Mouse (Mus musculus) liver, embryonic 16.5 days (tissue): Measurements from ENCODE around the gene 2700049A03Rik. TPM values are rescaled to one million over a fixed set of nuclear protein-coding genes. Genes with fewer than 3 reads are reported as not detected.

ENCODE experiments used
- ATAC-seq: fragments of 200-750 bp; cut with Nextera tagmentation; 2 replicates; pipeline ENCODE4 v1.8.0; 2017; ENCODE audit warnings: low read depth, mild to moderate bottlenecking, moderate number of reproducible peaks, moderate library complexity
- H3K27ac ChIP-seq: fragments of 300-500 bp; sonication (generic); 2 replicates; pipeline ENCODE4 v1.5.1; 2014; ENCODE audit warnings: mild to moderate bottlenecking, low read length
- H3K27me3 ChIP-seq: fragments of 300-500 bp; sonication (generic); 2 replicates; pipeline ENCODE4 v1.6.1; 2014; ENCODE audit warnings: low read depth, low read length, mixed read lengths; ENCODE audit not compliant: control insufficient read depth, insufficient read depth
- H3K36me3 ChIP-seq: fragments of 300-500 bp; sonication (generic); 2 replicates; pipeline ENCODE4 v1.6.1; 2014; ENCODE audit warnings: mild to moderate bottlenecking; ENCODE audit not compliant: control insufficient read depth, insufficient read depth
- H3K4me1 ChIP-seq: fragments of 300-500 bp; sonication (generic); 2 replicates; pipeline ENCODE4 v1.6.1; 2014; ENCODE audit warnings: low read depth, low read length, mixed read lengths; ENCODE audit not compliant: control insufficient read depth
- H3K4me2 ChIP-seq: fragments of 300-500 bp; sonication (generic); 2 replicates; pipeline ENCODE4 v1.6.1; 2014; ENCODE audit warnings: low read depth, low read length, mixed read lengths
- H3K4me3 ChIP-seq: fragments of 300-500 bp; sonication (generic); 2 replicates; pipeline ENCODE4 v1.5.1; 2014; ENCODE audit warnings: low read depth, mild to moderate bottlenecking, low read length
- H3K9ac ChIP-seq: fragments of 300-500 bp; sonication (generic); 2 replicates; pipeline ENCODE4 v1.6.1; 2014; ENCODE audit warnings: low read depth, low read length
- H3K9me3 ChIP-seq: fragments of 300-500 bp; sonication (generic); replicated peaks from 2 replicates; pipeline ENCODE4 v1.6.1; 2016; ENCODE audit warnings: low read length; ENCODE audit not compliant: control insufficient read depth
- WGBS: fragments of 180-500 bp; shearing (Covaris S2); extraction: QIAGEN DNeasy Blood & Tissue Kit; methylation state at CpG from one replicate; pipeline ENCODE4 v1.1.7; 2014; ENCODE audit not compliant: insufficient replicate concordance; 5-methylcytosine and 5-hydroxymethylcytosine counted together
- polyA plus RNA-seq: library from polyadenylated mRNA; unstranded; fragments of >200 nt; fragmentation: Nextera tagmentation; extraction: Ambion mirVana; gene quantifications from 2 replicates; pipeline ENCODE4 v1.2.1, GENCODE M21; 2015

Gene 2700049A03Rik
- polyA plus RNA-seq, 1 experiment from 2014 or later = 4.7 TPM

DNA sequence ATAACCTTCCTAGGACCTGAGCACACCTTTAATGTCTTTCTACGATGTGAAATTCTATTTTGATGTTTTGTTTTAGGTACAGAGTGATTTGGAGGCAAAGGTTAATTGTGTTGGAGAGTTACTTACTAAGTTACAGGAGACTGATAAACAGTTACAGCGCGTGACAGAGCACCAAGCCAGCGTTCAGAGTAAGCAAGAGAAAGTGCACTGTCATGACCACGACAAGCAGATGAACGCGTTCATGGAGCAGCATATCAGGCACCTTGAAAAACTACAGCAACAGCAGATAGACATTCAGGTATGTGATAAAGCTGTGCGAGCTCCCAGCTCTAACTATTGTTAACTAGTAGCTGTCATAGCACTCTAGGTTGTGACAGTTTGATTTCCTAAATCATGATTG lies 13.5 kb downstream of the 2700049A03Rik start:
- peak; percentile 67 for ATAC-seq
- H3K27ac ChIP-seq = no peak overlapping the region
- H3K4me3 ChIP-seq = no peak overlapping the region
- peaks cover 20% of the 10 kb centered on the region for H3K36me3 ChIP-seq
- 29% methylated on average over 8 of the region's 8 CpGs for WGBS
- H3K4me1 ChIP-seq = no peaks in the 10 kb centered on the region; the same call in 1 of the 2 replicates
- no peaks in the 10 kb centered on the region for H3K27me3 ChIP-seq
- no peak overlapping the region for H3K9ac ChIP-seq
- no peak overlapping the region for H3K4me2 ChIP-seq
- H3K9me3 ChIP-seq = no peaks in the 10 kb centered on the region

DNA sequence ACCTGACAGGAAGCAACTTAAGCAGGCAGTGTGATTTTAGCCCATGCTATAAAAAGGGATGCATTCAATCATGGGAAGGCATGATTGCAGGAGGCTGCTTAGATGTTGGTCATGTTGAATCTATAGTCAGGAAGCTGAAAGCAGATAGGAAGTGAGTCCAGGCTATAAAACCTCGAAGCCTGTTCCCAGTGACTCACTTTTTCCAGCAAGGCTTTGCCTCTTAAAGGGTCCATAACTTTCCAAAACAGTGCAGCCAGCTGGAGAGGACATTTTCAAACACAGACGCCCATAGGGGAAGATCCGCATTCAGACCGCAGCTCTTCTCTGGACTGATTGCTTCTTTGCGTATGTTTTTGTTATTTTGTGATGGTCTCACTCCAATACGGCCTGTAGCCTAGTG lies 18.3 kb downstream of the 2700049A03Rik start:
- no peak for ATAC-seq
- H3K36me3 ChIP-seq = peaks cover 14% of the 10 kb centered on the region
- WGBS = 73% methylated on average over 6 of the region's 6 CpGs
- H3K4me1 ChIP-seq = no peaks in the 10 kb centered on the region; the same call in 1 of the 2 replicates
- H3K4me2 ChIP-seq = no peak overlapping the region
- H3K27me3 ChIP-seq = no peaks in the 10 kb centered on the region
- H3K9ac ChIP-seq = no peak overlapping the region
- no peak overlapping the region for H3K27ac ChIP-seq
- H3K4me3 ChIP-seq = no peak overlapping the region
- H3K9me3 ChIP-seq = no peaks in the 10 kb centered on the region

DNA sequence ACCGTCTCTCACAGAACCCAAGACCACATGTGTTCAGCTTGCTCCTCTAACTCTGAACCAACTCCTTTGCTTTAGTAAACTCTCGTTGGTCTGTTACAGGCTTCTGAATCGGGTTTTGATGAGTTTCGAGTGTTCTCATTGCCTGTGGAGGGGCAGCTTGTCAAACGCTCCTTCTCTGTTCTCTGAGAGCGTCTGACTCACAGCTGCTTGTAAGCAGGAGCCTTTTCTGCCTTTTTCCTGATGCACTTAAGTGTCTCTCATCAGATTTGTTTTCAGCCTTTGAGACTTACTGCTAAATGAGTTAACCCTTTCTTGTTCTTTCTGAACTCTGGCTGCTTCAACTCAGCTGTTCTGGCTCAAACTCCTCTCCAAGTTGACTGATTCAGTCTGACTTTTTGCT lies 21.3 kb downstream of the 2700049A03Rik start:
- 79% methylated on average over 6 of the region's 6 CpGs for WGBS
- H3K4me3 ChIP-seq = no peak overlapping the region
- no peak for ATAC-seq

DNA sequence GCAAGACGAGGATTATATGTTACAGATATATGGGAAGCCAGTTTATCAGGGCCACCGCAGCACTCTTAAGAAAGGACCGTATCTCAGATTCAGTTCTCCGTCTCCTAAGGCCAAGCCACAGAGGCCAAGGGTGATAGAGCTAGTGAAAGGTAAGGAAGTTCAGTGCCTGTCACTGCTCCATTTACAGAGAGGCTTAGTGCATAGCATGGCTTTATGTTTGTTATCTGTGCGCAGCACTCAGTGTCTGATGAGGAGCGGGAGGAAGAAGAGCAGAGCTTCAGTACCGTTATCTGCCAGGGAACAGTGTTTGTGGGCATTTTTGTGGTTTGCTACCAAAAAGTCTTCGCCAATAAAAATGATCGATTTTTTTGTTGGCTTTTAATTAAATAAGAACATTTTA lies 27.8 kb downstream of the 2700049A03Rik start:
- Histone ChIP-seq H3K9me3 (no peaks in the 10 kb centered on the region), H3K9ac (no peak overlapping the region), H3K27ac (no peak overlapping the region), H3K4me2 (no peak overlapping the region), H3K4me3 (no peak overlapping the region), H3K4me1 (peaks cover 2% of the 10 kb centered on the region; the same call in 1 of the 2 replicates), H3K27me3 (no peaks in the 10 kb centered on the region), H3K36me3 (peaks cover 16% of the 10 kb centered on the region)
- 23% methylated on average over 9 of the region's 9 CpGs for WGBS
- ATAC-seq = peak; percentile 96

More for the DNA sequence above, 21.3 kb downstream of the 2700049A03Rik start:
- H3K27ac ChIP-seq = no peak overlapping the region
- no peaks in the 10 kb centered on the region for H3K9me3 ChIP-seq
- no peak overlapping the region for H3K4me2 ChIP-seq
- H3K27me3 ChIP-seq = no peaks in the 10 kb centered on the region
- no peak overlapping the region for H3K9ac ChIP-seq
- no peaks in the 10 kb centered on the region for H3K4me1 ChIP-seq
- H3K36me3 ChIP-seq = peaks cover 9% of the 10 kb centered on the region

DNA sequence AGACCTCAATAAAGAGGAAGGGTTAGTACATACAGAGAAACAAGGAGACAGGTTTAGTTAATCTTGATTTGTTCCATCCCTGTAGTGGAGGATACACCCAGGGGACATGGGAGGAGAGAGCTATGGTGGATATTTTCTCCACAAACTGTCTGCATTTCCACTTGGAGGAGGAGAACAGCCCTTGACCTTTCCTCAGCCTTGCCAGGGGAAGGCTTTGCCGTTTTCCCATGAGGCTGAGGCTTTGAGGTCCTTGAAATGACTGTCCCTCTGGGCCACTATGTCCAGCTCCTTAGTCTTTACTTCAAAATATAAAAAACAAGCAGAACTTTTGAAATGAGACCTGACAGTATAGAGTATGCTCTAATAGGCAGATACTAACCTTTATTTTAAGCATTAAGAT lies 33.3 kb downstream of the 2700049A03Rik start:
- Histone ChIP-seq H3K27me3 (no peaks in the 10 kb centered on the region), H3K9ac (no peak overlapping the region), H3K36me3 (peaks cover 10% of the 10 kb centered on the region; the same call in 1 of the 2 replicates), H3K4me2 (no peak overlapping the region), H3K4me3 (no peak overlapping the region), H3K4me1 (no peaks in the 10 kb centered on the region), H3K9me3 (no peaks in the 10 kb centered on the region), H3K27ac (no peak overlapping the region)
- ATAC-seq = no peak
- 71% methylated on average over 1 of the region's 1 CpGs for WGBS

DNA sequence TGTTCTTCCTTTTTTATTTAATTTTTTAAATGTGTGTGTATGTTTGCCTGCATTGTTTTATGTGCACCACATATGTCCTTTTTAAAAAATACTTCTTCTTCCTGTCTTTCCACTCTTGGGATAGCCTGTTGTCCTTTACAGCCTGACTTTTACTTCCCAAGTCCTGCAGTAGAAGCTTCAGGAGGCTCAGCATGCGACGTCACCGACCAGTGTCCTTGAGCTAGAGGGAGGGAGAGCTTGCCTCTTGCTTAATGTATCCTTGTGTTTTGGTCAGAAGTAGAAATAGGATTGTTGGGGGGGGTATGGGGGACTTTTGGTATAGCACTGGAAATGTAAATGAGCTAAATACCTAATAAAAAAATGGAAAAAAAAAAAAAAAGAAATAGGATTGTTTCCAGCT lies 47.1 kb downstream of the 2700049A03Rik start:
- H3K9me3 ChIP-seq = no peaks in the 10 kb centered on the region
- no peak overlapping the region for H3K4me2 ChIP-seq
- no peaks in the 10 kb centered on the region for H3K27me3 ChIP-seq
- H3K4me1 ChIP-seq = no peaks in the 10 kb centered on the region
- no peak overlapping the region for H3K9ac ChIP-seq
- 83% methylated on average over 3 of the region's 3 CpGs for WGBS
- ATAC-seq = no peak
- H3K27ac ChIP-seq = no peak overlapping the region
- no peak overlapping the region for H3K4me3 ChIP-seq
- peaks cover 9% of the 10 kb centered on the region for H3K36me3 ChIP-seq

DNA sequence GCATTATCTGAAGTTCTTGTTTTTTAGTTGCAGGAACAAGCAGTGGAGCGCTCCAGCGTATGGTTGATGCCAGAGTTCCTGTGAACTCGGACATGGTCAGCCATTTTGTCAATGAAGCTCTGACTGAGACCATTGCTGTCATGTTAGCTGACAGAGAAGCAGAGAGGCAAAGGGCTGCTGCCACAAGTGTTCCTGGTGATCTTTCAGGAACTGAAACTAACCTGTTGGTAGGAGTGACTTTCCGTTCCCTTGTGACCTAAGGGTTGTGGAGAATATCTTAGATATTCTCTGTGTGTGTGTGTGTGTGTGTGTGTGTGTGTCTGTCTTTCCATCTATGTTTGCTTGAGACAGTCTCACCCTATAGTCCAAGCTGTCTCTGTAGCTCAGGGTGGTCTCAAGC lies 47.7 kb downstream of the 2700049A03Rik start:
- no peak for ATAC-seq

DNA sequence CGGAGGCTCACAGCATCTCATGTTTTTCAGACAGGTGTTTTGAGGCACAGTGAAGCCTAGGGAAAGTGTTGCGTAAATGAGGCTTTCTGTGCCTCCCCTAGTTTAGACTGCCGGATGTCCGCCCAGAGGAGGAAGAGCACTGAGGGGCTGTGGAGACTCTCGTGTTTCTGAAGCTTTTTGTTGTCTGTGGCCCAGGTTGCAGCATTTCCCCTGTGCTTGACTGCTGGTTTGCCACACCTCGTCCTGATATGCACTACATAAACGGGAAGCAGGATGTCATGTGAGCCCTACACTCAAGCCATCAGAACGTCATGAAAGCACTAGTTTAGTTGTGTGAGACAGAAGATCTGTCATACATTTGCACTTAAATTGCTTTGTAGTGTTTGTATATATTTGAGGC lies 56.1 kb downstream of the 2700049A03Rik start:
- Histone ChIP-seq H3K4me2 (no peak overlapping the region), H3K4me1 (no peaks in the 10 kb centered on the region), H3K9ac (no peak overlapping the region), H3K27me3 (no peaks in the 10 kb centered on the region), H3K9me3 (no peaks in the 10 kb centered on the region), H3K4me3 (no peak overlapping the region), H3K27ac (no peak overlapping the region), H3K36me3 (peaks cover 16% of the 10 kb centered on the region)
- peak; percentile 19; the same call in 1 of the 2 replicates for ATAC-seq
- WGBS = 57% methylated on average over 8 of the region's 8 CpGs

More for the DNA sequence above, 47.7 kb downstream of the 2700049A03Rik start:
- Histone ChIP-seq H3K27ac (no peak overlapping the region), H3K36me3 (peaks cover 11% of the 10 kb centered on the region), H3K4me1 (no peaks in the 10 kb centered on the region), H3K9me3 (no peaks in the 10 kb centered on the region), H3K9ac (no peak overlapping the region), H3K4me3 (no peak overlapping the region), H3K4me2 (no peak overlapping the region), H3K27me3 (no peaks in the 10 kb centered on the region)
- WGBS = 83% methylated on average over 4 of the region's 4 CpGs

DNA sequence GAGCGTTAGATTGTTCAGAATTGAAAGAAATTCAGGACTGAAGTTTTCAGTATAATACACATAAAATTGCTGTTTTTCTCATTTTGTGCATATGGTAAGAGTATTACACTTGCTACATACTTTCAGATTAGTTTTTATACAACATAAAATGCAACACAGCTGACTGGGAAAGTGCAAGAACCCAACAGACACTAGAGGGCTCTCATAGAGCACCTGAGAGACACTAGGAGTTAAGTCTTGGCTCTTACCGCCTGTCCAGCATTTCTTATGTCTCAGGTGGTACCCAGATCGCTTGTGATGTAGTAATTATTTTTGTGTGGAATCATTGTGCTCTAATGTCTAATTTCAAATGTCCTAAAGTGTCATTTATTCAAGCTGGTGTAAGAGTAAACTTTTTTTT lies 61.0 kb downstream of the 2700049A03Rik start:
- Histone ChIP-seq H3K4me2 (no peak overlapping the region), H3K27me3 (no peaks in the 10 kb centered on the region), H3K36me3 (no peaks in the 10 kb centered on the region; the same call in 1 of the 2 replicates), H3K9ac (no peak overlapping the region), H3K4me1 (no peaks in the 10 kb centered on the region), H3K4me3 (no peak overlapping the region), H3K9me3 (no peaks in the 10 kb centered on the region), H3K27ac (no peak overlapping the region)
- no peak for ATAC-seq
- WGBS = 74% methylated on average over 3 of the region's 3 CpGs
